Mouse (Mus musculus): Measurements from ENCODE around the gene Atg16l1.

DNA sequence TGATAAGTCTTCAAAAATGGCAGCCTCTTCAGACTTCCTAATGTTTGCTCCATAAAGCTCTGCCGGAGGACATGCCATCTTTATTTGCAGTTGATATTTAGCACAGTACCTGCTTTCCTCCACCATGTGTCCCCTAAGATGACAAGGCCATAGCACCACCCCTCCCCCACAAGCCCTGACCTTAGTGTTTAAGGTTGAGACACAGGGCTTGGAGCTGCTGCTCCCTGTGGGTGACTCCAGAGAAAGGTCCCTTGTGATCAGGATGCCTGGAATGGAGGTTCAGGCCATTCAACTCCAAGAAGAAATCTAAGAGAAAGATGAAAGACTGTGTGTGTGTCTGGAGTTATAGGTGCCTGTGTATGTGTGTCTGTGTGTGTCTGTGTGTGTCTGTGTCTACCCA, 42.0 kb downstream of the Atg16l1 start:
- no peak for TF ChIP-seq CTCF (conservative IDR thresholded peaks at IDR 0.05; ENCODE audit: low read length)
- no peak for TF ChIP-seq POU5F1 (IDR thresholded peaks at IDR 0.05; ENCODE audit: borderline replicate concordance, low read length)
- TF ChIP-seq NANOG (IDR thresholded peaks at IDR 0.05; ENCODE audit: borderline replicate concordance, low read length), result no peak

Measured in E14TG2a.4 (cell line).